Mouse (Mus musculus): ENCODE results near the gene Ntrk3. TPM values are rescaled to one million over a fixed set of nuclear protein-coding genes. Genes with fewer than 3 reads are reported as not detected.

Ntrk3 gene
- total RNA-seq, 1 experiment from 2014 or later, result not detected

GRCm38 (mm10) chr7:78286516-78287238 is 451.1 kb downstream of the Ntrk3 start:
- ATAC-seq (replicated peaks in 1 of 2; ENCODE audit: insufficient read depth in 1 of 2, low FRiP score in 2 of 2, low TSS enrichment in 1 of 2, low read depth in 1 of 2, poor library complexity in 2 of 2, severe bottlenecking in 2 of 2), result no peak

GRCm38 (mm10) chr7:78269506-78270250 is 468.1 kb downstream of the Ntrk3 start:
- ATAC-seq (replicated peaks in 1 of 2; ENCODE audit: insufficient read depth in 1 of 2, low FRiP score in 2 of 2, low TSS enrichment in 1 of 2, low read depth in 1 of 2, poor library complexity in 2 of 2, severe bottlenecking in 2 of 2), result no peak

- ATAC-seq (replicated peaks in 1 of 2; ENCODE audit: insufficient read depth in 1 of 2, low FRiP score in 2 of 2, low TSS enrichment in 1 of 2, low read depth in 1 of 2, poor library complexity in 2 of 2, severe bottlenecking in 2 of 2), result no peak
Measured at GRCm38 (mm10) chr7:78267461-78268007, 470.3 kb downstream of the Ntrk3 start.

- ATAC-seq (replicated peaks in 1 of 2; ENCODE audit: insufficient read depth in 1 of 2, low FRiP score in 2 of 2, low TSS enrichment in 1 of 2, low read depth in 1 of 2, poor library complexity in 2 of 2, severe bottlenecking in 2 of 2), result no peak
Measured at GRCm38 (mm10) chr7:78264432-78265002, 473.3 kb downstream of the Ntrk3 start.

- ATAC-seq (replicated peaks in 1 of 2; ENCODE audit: insufficient read depth in 1 of 2, low FRiP score in 2 of 2, low TSS enrichment in 1 of 2, low read depth in 1 of 2, poor library complexity in 2 of 2, severe bottlenecking in 2 of 2), result no peak
Measured at GRCm38 (mm10) chr7:78261420-78262125, 476.2 kb downstream of the Ntrk3 start.

GRCm38 (mm10) chr7:78258151-78258550 is 479.7 kb downstream of the Ntrk3 start:
- no peak for ATAC-seq (replicated peaks in 1 of 2; ENCODE audit: insufficient read depth in 1 of 2, low FRiP score in 2 of 2, low TSS enrichment in 1 of 2, low read depth in 1 of 2, poor library complexity in 2 of 2, severe bottlenecking in 2 of 2)

GRCm38 (mm10) chr7:78253777-78254385 is 483.9 kb downstream of the Ntrk3 start:
- ATAC-seq (replicated peaks in 1 of 2; ENCODE audit: insufficient read depth in 1 of 2, low FRiP score in 2 of 2, low TSS enrichment in 1 of 2, low read depth in 1 of 2, poor library complexity in 2 of 2, severe bottlenecking in 2 of 2), result no peak

- no peak for ATAC-seq (replicated peaks in 1 of 2; ENCODE audit: insufficient read depth in 1 of 2, low FRiP score in 2 of 2, low TSS enrichment in 1 of 2, low read depth in 1 of 2, poor library complexity in 2 of 2, severe bottlenecking in 2 of 2)
Measured at GRCm38 (mm10) chr7:78248119-78248642, 489.6 kb downstream of the Ntrk3 start.

GRCm38 (mm10) chr7:78239012-78239411 is 498.8 kb downstream of the Ntrk3 start:
- no peak for ATAC-seq (replicated peaks in 1 of 2; ENCODE audit: insufficient read depth in 1 of 2, low FRiP score in 2 of 2, low TSS enrichment in 1 of 2, low read depth in 1 of 2, poor library complexity in 2 of 2, severe bottlenecking in 2 of 2)

GRCm38 (mm10) chr7:78221668-78222067 is 516.1 kb downstream of the Ntrk3 start:
- ATAC-seq (replicated peaks in 1 of 2; ENCODE audit: insufficient read depth in 1 of 2, low FRiP score in 2 of 2, low TSS enrichment in 1 of 2, low read depth in 1 of 2, poor library complexity in 2 of 2, severe bottlenecking in 2 of 2), result no peak

GRCm38 (mm10) chr7:78220949-78221348 is 516.9 kb downstream of the Ntrk3 start:
- no peak for ATAC-seq (replicated peaks in 1 of 2; ENCODE audit: insufficient read depth in 1 of 2, low FRiP score in 2 of 2, low TSS enrichment in 1 of 2, low read depth in 1 of 2, poor library complexity in 2 of 2, severe bottlenecking in 2 of 2)

GRCm38 (mm10) chr7:78190931-78191653 is 546.7 kb downstream of the Ntrk3 start:
- no peak for ATAC-seq (replicated peaks in 1 of 2; ENCODE audit: insufficient read depth in 1 of 2, low FRiP score in 2 of 2, low TSS enrichment in 1 of 2, low read depth in 1 of 2, poor library complexity in 2 of 2, severe bottlenecking in 2 of 2)

- ATAC-seq (replicated peaks in 1 of 2; ENCODE audit: insufficient read depth in 1 of 2, low FRiP score in 2 of 2, low TSS enrichment in 1 of 2, low read depth in 1 of 2, poor library complexity in 2 of 2, severe bottlenecking in 2 of 2), result no peak
Measured at GRCm38 (mm10) chr7:78185578-78185977, 552.2 kb downstream of the Ntrk3 start.

GRCm38 (mm10) chr7:78183396-78183795 is 554.4 kb downstream of the Ntrk3 start:
- no peak for ATAC-seq (replicated peaks in 1 of 2; ENCODE audit: insufficient read depth in 1 of 2, low FRiP score in 2 of 2, low TSS enrichment in 1 of 2, low read depth in 1 of 2, poor library complexity in 2 of 2, severe bottlenecking in 2 of 2)

- ATAC-seq (replicated peaks in 1 of 2; ENCODE audit: insufficient read depth in 1 of 2, low FRiP score in 2 of 2, low TSS enrichment in 1 of 2, low read depth in 1 of 2, poor library complexity in 2 of 2, severe bottlenecking in 2 of 2), result no peak
Measured at GRCm38 (mm10) chr7:78179996-78180665, 557.7 kb downstream of the Ntrk3 start.
